Mouse (Mus musculus) hindbrain, embryonic 16.5 days (tissue): ENCODE data around the gene Igf2r. TPM values are rescaled to one million over a fixed set of nuclear protein-coding genes. Genes with fewer than 3 reads are reported as not detected.

ENCODE experiments used
- ATAC-seq: fragments of 200-750 bp; cut with Nextera tagmentation; 2 replicates; pipeline ENCODE4 v1.8.0; 2017; ENCODE audit warnings: moderate TSS enrichment, moderate library complexity
- H3K27ac ChIP-seq: fragments of 300-500 bp; sonication (generic); 2 replicates; pipeline ENCODE4 v1.5.1; 2014; ENCODE audit warnings: low read depth, mild to moderate bottlenecking, control low read depth, low read length, moderate library complexity
- H3K27me3 ChIP-seq: fragments of 300-500 bp; sonication (generic); replicated peaks from 2 replicates; pipeline ENCODE4 v1.6.1; 2014; ENCODE audit warnings: low read length; ENCODE audit not compliant: control insufficient read depth, insufficient read depth
- H3K36me3 ChIP-seq: fragments of 300-500 bp; sonication (generic); 2 replicates; pipeline ENCODE4 v1.6.1; 2014; ENCODE audit warnings: mild to moderate bottlenecking, low read length, moderate library complexity, mixed read lengths; ENCODE audit not compliant: control insufficient read depth, insufficient read depth
- H3K4me1 ChIP-seq: fragments of 300-500 bp; sonication (generic); 2 replicates; pipeline ENCODE4 v1.6.1; 2014; ENCODE audit warnings: low read depth, low read length; ENCODE audit not compliant: control insufficient read depth, insufficient read depth
- H3K4me2 ChIP-seq: fragments of 300-500 bp; sonication (generic); 2 replicates; pipeline ENCODE4 v1.6.1; 2014; ENCODE audit warnings: mild to moderate bottlenecking, low read length, control low read depth, moderate library complexity
- H3K4me3 ChIP-seq: fragments of 300-500 bp; sonication (generic); 2 replicates; pipeline ENCODE4 v1.5.1; 2014; ENCODE audit warnings: mild to moderate bottlenecking, low read length, control low read depth, moderate library complexity
- H3K9ac ChIP-seq: fragments of 300-500 bp; sonication (generic); 2 replicates; pipeline ENCODE4 v1.6.1; 2014; ENCODE audit warnings: low read depth, mild to moderate bottlenecking, control low read depth, low read length, moderate library complexity
- H3K9me3 ChIP-seq: fragments of 300-500 bp; sonication (generic); 2 replicates; pipeline ENCODE4 v1.6.1; 2014; ENCODE audit warnings: mild to moderate bottlenecking, low read length, moderate library complexity; ENCODE audit not compliant: control insufficient read depth
- WGBS: fragments of 180-500 bp; shearing (Covaris S2); extraction: QIAGEN DNeasy Blood & Tissue Kit; methylation state at CpG from one replicate; pipeline ENCODE4 v1.1.7; 2014; 5-methylcytosine and 5-hydroxymethylcytosine counted together
- polyA plus RNA-seq: library from polyadenylated mRNA; unstranded; fragments of >200 nt; fragmentation: Nextera tagmentation; extraction: Ambion mirVana; gene quantifications from 2 replicates; pipeline ENCODE4 v1.2.1, GENCODE M21; 2015

Igf2r gene
- polyA plus RNA-seq, 1 experiment from 2014 or later = 6.4 TPM

- no peak overlapping the region for H3K9ac ChIP-seq
- WGBS = 49% methylated on average over 4 of the region's 4 CpGs
- ATAC-seq = no peak
- H3K4me2 ChIP-seq = no peak overlapping the region
- H3K36me3 ChIP-seq = peaks cover 16% of the 10 kb centered on the region
- peaks cover 14% of the 10 kb centered on the region for H3K4me1 ChIP-seq
- peak overlapping the region; percentile 57 for H3K27ac ChIP-seq
- no peak overlapping the region for H3K4me3 ChIP-seq
- H3K9me3 ChIP-seq = no peaks in the 10 kb centered on the region
- H3K27me3 ChIP-seq = no peaks in the 10 kb centered on the region
Observed at GRCm38 (mm10) chr17:12725871-12726270, 43.6 kb downstream of the Igf2r start.

DNA sequence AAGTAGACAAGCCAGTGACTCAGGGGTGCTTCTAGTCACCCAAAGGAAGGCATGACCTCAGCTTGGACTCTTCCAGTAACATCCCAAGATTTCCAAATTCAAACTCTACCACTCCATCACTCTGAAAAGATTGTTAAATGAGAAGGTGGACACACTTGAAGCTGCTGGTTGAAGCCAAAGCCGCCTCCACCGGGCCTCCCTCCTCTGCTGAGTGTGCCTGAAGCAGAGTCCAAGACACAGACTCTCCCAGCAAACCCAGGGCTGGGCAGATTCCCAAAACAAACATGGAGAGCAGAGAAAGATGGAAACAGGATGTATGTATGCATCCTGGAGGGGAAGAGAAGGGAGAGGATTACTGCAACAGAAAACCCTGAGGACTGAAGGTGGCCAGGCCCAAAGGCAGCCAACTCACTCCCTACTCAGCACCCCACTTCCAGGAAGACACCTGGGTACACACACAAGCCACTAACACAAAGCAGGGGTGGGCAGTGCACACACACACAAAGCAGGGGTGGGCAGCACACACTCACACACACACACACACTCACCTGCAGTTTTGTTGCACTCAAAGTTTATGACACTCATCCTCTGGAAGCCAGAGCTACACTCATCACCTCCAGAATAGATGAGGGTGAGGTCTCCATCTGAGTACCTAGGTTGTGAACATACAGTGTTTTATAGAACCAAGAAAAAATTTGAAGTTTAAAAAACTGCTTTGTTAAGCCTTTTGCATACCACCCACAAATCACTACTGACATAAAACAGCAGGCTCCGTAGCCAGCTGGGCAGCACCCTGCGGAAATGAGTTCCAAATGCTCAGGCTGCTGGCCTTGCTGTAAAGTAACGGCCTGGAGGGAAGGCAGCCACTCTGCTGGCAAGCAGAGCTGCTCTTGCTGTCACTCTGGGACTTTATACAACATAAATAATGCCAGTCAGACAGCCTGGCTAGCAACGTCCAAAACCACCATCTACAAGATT, 44.4 kb downstream of the Igf2r start:
- H3K36me3 ChIP-seq = peaks cover 8% of the 10 kb centered on the region
- no peaks in the 10 kb centered on the region for H3K27me3 ChIP-seq
- no peak overlapping the region for H3K4me2 ChIP-seq
- no peak for ATAC-seq
- peaks cover 14% of the 10 kb centered on the region for H3K4me1 ChIP-seq
- no peak overlapping the region for H3K4me3 ChIP-seq
- H3K27ac ChIP-seq = peak overlapping the region; percentile 57
- no peak overlapping the region for H3K9ac ChIP-seq
- 45% methylated on average over 6 of the region's 6 CpGs for WGBS
- H3K9me3 ChIP-seq = no peaks in the 10 kb centered on the region

DNA sequence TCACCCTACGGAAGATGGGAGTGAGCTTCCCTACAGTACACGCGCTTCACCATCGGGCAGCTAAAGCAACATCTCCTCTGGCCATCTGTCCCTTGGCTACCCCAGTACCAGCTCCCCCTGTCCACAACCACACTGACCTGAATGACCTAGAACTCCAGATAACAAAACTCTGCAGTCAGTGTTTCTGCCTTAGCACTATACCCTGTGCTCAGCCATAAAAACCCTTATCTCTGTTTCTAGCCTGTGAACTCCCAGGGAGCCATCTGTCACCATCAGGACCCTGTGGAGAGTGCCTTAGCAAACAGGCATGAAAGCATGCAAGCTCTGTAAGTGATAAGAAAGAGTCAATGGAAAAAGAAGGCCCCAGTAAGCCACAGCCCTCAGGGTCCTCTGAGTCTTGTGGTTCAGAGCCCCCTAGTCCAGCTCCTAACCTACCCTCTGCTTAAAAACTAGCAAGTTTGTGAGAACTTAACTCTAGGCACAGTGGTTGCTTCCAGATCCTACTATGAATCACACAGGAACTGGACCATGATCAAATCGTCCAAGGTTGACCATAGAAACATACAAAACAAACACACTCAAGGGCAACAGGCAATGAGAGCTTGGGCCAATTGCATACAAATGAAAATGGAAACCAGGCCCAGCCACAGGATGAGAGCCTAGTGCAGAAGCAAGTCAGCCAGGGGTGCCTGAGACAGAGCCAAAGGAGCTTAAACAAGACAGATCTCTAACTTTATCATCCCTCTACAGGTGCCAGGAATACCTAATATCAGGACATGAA, 45.3 kb downstream of the Igf2r start:
- H3K4me2 ChIP-seq = no peak overlapping the region
- no peak overlapping the region for H3K9ac ChIP-seq
- H3K27ac ChIP-seq = no peak overlapping the region; the same call in 1 of the 2 replicates
- no peaks in the 10 kb centered on the region for H3K9me3 ChIP-seq
- peaks cover 14% of the 10 kb centered on the region for H3K4me1 ChIP-seq
- ATAC-seq = 0 out of 2 replicates have a peak, but pooled peaks have one; percentile 14
- no peaks in the 10 kb centered on the region for H3K27me3 ChIP-seq
- WGBS = 92% methylated on average over 5 of the region's 5 CpGs
- H3K36me3 ChIP-seq = peaks cover 8% of the 10 kb centered on the region
- H3K4me3 ChIP-seq = no peak overlapping the region

DNA sequence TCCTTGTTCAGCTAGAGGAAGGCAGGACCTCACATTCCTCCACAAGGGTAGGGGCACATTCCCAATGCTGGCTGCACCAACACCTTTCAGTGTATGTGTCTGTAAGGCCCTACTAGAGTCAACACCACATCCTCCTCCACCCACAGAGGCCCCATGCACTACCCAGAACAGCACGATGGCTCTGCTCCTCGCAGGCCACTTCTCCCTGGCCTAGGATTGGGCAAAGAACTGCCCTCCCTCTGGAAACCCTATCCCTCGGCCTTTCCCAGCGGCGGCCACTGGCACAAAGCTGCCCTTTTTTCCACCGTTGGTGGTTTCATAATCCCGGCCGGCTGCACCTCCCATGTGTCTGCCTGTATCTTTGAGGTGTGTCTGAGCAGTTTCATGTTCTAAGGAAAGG, 46.8 kb downstream of the Igf2r start:
- Histone ChIP-seq H3K4me2 (no peak overlapping the region), H3K9ac (no peak overlapping the region), H3K9me3 (no peaks in the 10 kb centered on the region), H3K27ac (no peak overlapping the region), H3K4me3 (no peak overlapping the region), H3K27me3 (no peaks in the 10 kb centered on the region), H3K4me1 (peaks cover 14% of the 10 kb centered on the region), H3K36me3 (peaks cover 8% of the 10 kb centered on the region)
- 67% methylated on average over 8 of the region's 8 CpGs for WGBS
- ATAC-seq = no peak

DNA sequence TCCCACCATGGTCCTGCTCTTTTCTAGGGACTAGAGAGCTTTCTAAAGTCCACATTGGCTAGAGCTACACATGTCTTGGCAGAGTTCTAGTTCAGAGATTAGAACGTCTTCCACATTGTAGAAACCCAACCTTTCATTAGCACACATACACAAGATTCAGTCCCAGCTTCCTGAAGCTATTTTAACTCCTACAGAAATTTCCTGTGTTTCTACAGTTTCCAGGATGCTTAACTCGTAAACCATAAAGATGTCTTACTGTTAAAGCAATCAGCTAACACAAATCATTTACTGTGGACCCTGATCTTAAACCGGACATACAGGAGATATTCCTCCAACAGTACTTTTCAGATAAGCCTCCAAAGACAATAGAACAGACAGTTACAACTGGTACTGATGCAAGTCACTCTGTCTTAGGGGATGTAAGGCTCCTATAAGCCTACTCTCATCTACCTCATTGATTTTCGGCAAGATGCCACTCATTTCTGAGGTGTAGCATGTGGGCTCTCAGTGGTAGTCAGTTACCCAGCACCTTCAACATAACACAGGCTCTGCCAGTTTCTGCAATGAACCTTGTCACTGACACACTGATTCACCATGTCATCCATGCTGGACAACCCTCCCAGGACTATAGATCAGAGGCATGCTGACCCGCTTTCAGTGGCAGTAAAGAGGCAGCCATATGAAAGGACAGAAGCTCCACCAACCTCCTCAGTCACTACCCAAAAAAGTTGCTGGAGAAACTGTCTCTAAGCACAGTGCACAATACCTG, 48.2 kb downstream of the Igf2r start:
- WGBS = 88% methylated on average over 5 of the region's 5 CpGs
- Histone ChIP-seq H3K4me2 (no peak overlapping the region), H3K27me3 (no peaks in the 10 kb centered on the region), H3K36me3 (peaks cover 14% of the 10 kb centered on the region), H3K9ac (no peak overlapping the region), H3K4me3 (no peak overlapping the region), H3K4me1 (peaks cover 14% of the 10 kb centered on the region), H3K9me3 (no peaks in the 10 kb centered on the region), H3K27ac (no peak overlapping the region)
- no peak for ATAC-seq

DNA sequence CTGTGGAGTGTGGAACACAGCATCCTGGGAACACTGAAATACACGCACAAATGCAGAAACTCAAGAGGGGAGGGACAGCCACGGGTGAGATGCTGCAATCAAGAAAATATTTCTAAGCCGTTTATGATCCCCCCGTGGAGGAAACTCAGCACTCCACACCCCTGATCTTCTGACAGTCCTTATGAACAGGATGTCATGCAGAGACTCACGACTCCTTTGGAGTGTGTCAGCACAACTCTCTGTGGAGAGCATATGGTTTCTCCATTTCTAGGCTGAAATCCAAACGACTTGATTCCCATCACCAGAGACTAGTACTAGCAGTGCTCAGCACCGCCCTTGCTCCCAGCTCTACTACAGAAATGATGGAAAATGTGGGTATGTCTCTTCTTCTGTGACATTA, 51.2 kb downstream of the Igf2r start:
- no peaks in the 10 kb centered on the region for H3K27me3 ChIP-seq
- H3K4me2 ChIP-seq = no peak overlapping the region
- WGBS = 55% methylated on average over 7 of the region's 7 CpGs
- H3K4me3 ChIP-seq = no peak overlapping the region
- no peaks in the 10 kb centered on the region for H3K9me3 ChIP-seq
- H3K36me3 ChIP-seq = peaks cover 28% of the 10 kb centered on the region
- no peaks in the 10 kb centered on the region for H3K4me1 ChIP-seq
- peak; percentile 73 for ATAC-seq
- H3K27ac ChIP-seq = no peak overlapping the region
- H3K9ac ChIP-seq = no peak overlapping the region

DNA sequence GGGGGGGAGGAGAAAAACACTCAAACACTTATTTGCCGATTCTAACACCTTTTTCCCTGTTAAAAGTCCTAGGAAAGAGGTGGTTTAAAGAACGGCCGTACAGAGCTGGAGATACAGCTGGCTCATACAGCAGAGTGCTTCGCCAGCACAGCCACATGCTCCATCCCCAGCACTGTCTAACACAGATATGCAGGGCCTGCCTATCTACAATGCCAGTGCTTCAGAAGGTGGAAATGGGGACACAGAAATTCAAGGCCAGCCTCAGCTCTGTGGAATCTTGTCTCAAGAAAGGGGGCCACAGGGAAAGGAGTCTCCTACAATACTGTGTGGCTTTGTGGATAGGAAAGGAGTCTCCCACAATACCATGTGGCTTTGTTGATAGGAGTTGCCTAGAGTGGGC, 52.0 kb downstream of the Igf2r start:
- H3K4me1 ChIP-seq = no peaks in the 10 kb centered on the region
- peak overlapping the region; percentile 44 for H3K27ac ChIP-seq
- no peak overlapping the region for H3K4me2 ChIP-seq
- 94% methylated on average over 4 of the region's 4 CpGs for WGBS
- peaks cover 30% of the 10 kb centered on the region for H3K36me3 ChIP-seq
- no peaks in the 10 kb centered on the region for H3K9me3 ChIP-seq
- no peak overlapping the region for H3K4me3 ChIP-seq
- no peak for ATAC-seq
- no peaks in the 10 kb centered on the region for H3K27me3 ChIP-seq
- no peak overlapping the region for H3K9ac ChIP-seq

DNA sequence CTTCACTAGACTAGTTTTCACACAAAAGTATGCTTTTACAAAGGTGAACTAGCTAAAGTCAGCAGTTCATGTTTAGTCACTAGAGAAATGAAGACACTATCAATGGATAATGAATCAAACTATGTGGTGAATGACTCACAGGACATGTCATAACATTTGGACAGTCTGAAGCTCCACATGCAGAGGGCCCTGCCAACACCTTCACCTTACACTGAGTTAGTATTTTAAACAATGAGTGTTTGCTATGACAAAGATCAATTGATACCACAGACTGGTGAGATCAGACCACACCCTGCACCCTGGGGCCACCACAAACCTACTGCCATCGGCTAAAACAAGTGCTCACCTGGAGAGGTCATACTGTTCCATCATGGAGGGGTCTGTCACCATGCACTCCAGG, 54.4 kb downstream of the Igf2r start:
- Histone ChIP-seq H3K9ac (no peak overlapping the region), H3K36me3 (peaks cover 35% of the 10 kb centered on the region)

More for the DNA sequence above, 54.4 kb downstream of the Igf2r start:
- Histone ChIP-seq H3K27me3 (no peaks in the 10 kb centered on the region), H3K4me2 (no peak overlapping the region), H3K4me1 (no peaks in the 10 kb centered on the region), H3K27ac (no peak overlapping the region), H3K9me3 (no peaks in the 10 kb centered on the region), H3K4me3 (no peak overlapping the region)
- no peak for ATAC-seq
- WGBS = 80% methylated on average over 1 of the region's 1 CpGs
